Mouse (Mus musculus) cerebellum, adult 11 months (tissue): ENCODE data around the gene Armc7.
A peak's percentile ranks its signal among the peaks of the same experiment; 100 is the strongest.
"Not testable (repeated sequence)": the region's sequence is repeated elsewhere in the genome, so short reads cannot be mapped to it uniquely, and the experiment has no call there.

Source experiments
- DNase-seq: peaks from one replicate; pipeline ENCODE4 v3.0.0; 2022

The Armc7 gene

DNA sequence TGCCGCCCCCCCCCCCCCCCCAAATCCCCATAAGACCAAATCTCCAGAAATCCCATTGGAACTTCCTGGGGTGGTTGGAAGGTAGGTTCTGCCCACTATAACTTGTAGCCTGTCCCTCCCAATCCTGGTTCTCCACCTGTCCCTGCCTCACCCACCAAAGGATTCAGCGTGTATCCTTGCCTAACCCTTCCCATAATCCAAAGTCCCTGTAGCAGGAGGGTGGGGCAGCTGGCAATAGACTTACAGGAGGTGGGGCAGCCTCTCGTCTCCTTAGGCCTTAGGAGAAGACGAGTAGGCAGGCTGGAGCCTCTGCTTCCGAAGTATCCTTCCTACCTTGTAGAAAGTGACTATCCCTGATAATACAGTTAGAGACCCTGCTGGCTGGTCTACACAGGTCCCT is 19.3 kb upstream of the Armc7 start:
- DNase-seq, result no peak

DNA sequence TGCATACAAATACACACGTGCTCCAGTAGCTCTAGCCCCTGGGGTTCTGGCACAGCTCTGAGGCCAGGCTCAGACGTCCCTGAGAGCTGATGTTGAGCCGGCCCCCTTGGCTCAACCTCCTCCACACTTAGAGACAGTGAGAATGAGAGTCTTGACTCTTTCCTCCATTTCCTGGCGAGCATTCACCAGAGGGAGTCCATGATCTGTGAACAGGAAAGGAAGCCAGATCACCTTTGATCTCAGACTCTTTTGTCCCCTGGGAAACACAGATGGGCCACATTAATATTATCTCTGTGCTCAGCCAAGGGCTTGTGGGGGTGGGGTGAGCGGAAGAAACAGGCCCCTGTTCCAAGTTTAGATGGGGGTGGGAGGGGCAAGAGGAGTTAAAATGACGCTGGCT is 18.1 kb upstream of the Armc7 start:
- no peak for DNase-seq

DNA sequence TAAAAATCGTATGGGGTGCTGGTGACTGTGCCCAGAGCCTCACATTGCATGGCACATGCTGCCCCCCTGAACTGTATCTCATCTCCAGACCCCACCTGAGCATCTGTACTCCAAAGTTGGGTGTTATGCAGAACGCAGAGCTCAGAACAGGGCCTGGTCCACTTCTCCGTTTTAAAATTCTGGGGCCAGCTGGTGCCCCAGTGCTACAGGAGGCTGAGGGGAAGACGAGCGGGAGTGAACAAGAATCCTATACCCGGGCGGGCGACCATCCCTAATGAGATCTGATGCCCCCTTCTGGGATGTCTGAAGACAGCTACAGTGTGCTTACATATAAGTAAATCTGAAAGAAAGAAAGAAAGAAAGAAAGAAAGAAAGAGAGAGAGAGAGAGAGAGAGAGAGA is 14.5 kb upstream of the Armc7 start:
- no peak for DNase-seq

DNA sequence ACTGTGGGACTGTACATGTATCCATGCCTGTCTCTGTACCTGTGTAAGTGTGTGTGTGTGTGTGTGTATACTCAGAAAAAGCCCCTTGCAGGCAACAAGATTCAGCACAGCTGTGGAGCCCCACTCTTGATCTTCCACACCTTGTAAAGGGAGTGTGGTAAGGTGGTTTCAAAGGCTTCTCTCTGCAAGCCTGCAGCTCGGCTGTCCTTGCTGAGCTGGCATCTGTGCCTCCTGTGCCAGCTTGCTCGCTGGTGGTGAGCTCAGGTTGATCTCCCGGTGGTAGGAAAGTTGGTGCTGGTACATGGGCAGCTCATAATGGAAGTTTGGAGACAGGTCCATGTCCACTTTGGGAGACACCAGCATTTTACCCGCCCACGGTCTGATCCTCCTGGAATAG is 13.6 kb upstream of the Armc7 start:
- no peak for DNase-seq

DNA sequence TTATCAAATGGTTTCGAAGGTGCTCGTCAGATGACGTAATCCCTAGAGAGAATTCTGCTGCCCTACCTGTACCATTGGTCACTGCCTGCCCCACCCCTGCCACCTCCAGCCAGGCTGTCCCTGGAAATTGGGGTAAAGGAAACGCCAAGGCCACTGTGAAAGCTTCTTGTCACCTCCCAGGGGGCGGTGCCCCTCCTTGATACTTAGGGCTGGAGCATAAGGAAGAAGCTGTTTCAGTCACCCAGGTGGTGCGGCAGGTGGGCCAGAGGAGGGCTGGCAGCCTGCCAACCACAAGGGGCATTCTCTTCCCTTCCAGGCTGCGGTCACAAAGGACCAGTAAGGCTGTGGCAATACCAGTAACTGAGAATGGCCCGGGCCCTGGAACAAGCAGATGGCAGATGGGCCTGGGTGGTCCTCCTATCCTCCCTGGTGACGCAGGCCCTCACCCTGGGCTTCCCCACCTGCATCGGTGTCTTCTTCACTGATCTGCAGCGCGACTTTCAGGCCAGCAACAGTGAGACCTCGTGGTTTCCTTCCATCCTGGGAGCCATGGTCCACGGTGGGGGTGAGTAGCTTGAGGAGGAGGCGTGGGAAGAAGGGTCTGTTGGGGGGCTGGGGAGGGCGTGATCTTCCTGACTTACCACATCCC is 13.1 kb upstream of the Armc7 start, which contains the start of gene Slc16a5:
Gene Slc16a5, plus strand, starts transcription at position 232 of the 649 bp plus-strand sequence.
- DNase-seq, result no peak

DNA sequence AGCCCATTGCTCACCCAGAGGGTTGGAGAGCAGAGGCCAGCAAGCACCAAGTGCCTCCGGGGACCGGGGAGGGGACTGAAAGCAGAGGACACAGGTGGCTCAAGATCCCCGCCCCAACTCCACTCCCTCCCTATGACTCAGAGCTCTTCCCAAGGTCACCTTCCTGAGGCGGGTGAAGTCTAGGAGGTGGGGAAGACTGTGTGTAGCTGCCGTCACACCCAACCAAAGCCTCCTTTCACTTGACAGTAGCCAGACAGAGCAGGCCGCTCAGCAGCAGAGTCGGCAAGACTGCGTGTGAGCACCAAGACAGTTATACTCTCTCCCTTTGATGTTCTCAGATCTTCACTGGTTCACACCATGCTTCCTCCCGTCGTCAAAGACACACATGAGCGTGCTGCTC is 12.1 kb upstream of the Armc7 start:
- no peak for DNase-seq

DNA sequence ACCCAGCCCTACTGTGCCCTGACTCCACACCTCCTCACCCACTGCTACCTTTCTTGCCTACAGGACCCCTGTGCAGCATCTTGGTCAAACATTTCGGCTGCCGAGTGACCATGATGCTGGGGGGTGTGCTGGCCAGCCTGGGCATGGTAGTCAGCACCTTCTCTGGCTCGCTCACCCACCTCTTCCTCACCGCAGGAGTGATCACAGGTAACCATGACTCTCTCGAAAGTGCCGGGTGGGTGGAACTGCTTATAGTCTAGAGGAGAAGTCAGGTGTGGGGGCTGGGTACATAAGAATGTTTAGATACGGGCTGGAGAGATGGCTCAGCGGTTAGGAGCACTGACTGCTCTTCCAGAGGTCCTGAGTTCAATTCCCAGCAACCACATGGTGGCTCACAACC is 10.6 kb upstream of the Armc7 start:
- no peak for DNase-seq

DNA sequence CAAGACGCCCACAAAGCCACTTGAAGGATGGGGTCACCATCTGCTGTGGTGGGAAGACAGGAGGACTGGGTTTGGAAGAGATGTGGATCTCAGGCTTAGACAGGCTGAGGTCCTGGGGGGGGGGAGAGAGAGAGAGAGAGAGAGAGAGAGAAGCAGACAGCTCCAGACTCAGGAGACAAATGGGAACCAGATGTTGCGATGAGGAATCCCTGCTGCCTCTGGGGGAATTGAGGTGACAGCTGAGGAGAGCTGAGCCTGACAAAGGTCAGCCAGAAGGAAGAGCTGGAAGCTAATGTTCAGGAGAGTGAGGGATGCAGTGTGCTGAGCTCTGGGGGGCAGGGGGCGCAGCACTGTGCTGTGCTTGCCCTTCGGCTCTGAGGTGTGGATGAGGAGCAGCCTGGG is 8.2 kb upstream of the Armc7 start:
- no peak for DNase-seq

DNA sequence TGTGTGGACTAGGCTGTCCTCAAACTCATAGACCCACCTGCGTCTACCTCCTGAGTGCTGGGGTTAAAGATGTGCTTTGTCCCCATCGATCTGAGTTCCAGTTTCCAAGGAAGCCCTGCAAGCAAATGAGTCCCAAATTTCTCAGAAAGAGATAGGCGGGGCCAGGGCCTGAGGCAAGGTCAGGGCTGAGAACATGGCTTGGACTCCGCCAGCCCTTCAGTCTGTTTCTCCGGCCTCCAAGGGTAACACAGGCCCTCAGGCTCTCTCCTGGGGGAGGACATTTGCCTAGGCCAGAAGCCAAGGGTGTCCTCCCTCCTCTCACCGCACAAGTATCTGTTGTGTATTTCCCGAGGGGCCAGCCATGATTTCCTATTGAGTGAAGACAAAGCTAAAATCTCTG is 3.3 kb upstream of the Armc7 start:
- no peak for DNase-seq

DNA sequence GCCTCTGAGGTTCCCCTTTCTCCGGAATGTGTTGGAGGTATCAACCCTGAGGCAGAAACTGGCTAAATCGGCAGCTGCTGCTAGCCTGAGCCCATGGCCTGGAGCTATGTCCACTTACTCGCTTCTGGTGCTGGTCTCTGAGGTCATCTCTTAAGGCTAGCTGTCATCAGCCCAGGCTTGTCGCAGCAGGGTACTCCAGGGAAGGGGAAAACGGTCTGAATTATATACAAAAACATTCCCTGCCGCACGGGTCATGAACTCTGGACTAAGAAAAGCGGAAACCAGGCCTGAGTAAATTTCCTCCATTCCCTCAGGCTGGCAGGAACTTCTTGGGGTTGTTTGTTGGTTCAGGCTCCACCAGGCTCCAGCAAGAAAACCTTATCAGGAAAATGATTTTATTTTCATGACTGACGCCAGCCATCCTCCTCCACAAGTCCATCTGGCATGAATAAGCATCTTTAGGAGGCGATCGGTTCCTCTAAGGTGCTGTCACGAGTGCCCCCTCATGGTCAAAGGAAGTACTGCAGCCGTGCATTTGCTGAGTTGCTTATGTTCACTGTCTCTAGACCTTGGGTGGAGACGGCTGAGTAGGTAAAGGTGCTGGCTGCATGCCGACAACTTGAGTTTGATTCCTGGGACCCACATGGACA is 1.7 kb upstream of the Armc7 start:
- peak; percentile 97 for DNase-seq

DNA sequence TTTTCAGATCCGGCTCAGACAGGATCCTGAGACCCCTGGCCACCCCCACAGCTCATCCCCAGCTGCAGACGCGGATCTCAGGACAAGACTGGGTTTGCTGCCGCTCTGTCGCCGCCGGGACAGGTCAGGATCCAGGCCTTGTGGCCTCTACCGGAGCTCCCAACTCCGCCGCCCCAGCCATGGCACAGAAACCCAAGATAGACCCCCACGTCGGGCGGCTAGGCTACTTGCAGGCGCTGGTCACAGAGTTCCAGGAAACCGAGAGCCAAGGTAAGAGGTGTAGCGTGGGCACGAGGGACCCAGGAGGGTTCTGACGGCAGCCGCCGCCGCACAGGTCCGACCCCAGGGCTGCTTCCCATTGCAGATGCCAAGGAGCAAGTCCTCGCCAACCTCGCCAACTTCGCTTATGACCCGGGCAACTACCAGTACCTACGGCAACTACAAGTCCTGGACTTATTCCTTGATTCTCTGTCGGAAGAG is 331 bp downstream of the Armc7 start:
- no peak for DNase-seq

DNA sequence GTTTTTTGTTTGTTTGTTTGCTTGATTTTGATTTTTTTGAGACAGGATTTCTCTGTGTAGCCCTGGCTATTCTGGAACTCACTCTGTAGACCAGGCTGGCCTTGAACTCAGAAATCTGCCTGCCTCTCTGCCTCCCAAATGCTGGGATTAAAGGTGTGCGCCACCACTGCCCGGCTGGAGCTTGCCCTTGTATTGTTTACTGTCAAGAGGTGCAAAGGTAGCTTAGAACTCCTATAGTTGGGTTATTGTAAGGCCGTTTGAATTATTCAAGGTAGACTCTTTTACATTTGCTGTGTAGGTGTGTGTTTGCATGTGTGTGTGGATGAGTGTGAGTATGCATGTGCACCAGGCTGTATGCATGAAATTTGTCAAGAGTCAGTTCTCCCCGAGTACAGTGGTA is 1.2 kb downstream of the Armc7 start:
- DNase-seq, result not testable (repeated sequence)

DNA sequence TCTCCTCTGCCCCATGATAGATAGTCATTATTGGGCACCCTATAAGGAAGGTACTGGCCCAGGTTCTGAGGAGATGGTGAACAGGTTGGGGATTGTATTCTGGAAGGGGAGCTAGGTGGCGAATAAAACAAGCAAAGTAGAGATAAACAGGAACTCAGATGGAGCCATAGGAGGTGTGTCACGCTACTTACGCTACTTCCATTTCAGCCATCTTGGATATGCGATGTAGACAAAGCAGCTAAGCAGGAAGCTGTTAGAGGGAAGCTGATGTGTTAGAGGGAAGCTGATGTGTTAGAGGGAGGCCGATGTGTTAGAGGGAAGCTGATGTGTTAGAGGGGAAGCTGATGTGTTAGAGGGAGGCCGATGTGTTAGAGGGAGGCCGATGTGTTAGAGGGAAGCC is 1.9 kb downstream of the Armc7 start:
- DNase-seq, result not testable (repeated sequence)

DNA sequence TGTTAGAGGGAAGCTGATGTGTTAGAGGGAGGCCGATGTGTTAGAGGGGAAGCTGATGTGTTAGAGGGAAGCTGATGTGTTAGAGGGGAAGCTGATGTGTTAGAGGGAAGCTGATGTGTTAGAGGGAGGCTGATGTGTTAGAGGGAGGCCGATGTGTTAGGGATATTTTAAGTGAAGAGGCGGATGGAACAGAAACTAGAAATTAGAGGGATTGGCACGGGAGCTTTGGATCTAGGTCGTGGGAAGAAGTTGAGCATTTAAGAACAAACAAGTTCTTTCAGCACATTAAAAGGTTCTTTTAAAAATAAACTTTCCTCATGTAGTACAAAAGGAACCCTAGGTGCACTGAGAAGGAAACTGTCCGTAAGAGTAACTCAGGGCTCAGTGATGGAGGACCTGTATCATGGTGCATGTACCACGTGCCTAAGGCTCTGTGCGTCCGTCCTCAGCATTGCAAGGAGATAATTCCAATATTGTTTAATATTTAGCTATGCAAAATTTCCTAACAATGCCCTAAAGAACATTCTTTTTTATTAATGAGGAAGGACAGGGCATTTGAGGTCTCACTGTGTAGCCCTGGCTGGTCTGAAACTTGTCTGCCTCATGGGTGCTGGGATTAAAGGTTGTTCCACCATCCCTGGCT is 3.0 kb downstream of the Armc7 start:
- no peak for DNase-seq

DNA sequence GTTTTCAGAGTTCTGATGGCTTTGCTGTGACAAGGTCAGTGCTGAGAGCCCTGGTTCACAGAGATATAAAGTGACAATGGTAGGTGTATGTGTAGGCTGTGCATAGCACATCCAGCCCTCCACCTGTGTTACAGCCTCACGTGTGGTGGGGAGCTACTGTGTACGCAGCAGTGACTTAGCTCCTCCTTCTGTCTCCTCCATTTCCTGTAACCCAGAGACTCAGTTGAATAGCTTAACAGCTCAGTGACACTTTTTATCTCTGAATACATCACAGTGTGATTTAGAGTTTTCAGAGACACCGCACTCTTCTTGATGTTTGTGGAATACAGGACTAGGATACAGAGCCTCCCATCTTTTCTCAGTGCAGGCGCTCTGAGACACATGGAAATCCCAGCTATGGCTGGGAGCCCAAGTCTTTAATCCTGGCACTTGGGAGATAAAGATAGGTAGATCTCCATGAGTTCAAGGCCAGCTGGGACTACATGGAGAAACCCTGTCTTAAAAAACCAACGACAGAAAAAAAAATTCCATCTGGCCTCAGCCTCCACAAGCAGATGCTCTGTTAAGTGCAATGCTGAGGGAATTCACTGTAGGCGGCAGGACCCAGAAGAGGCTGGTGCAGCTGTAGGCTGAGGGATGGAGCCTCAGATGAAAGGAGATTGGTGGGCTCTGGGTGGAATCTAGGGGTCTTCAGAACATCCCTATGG is 6.2 kb downstream of the Armc7 start:
- no peak for DNase-seq

DNA sequence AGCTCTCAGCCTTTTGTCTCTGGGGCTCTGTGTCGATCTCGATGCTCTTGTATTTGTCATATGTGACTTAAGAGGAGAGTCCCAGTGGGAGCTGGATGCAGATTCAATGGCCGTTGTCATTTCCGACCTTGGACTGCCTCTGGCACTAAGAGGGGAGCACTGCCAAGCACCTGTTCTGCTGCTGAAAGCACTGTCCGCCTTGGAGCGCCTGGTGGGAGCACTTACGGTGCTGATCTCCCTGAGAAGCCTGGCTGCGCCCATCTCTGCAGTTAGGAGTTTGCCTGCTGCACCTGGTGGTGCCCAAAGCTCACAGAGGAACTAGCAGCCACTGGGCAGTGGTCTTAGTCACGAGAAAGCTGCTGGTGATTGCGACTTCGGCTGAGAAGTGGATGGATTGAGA is 7.8 kb downstream of the Armc7 start:
- DNase-seq, result no peak

DNA sequence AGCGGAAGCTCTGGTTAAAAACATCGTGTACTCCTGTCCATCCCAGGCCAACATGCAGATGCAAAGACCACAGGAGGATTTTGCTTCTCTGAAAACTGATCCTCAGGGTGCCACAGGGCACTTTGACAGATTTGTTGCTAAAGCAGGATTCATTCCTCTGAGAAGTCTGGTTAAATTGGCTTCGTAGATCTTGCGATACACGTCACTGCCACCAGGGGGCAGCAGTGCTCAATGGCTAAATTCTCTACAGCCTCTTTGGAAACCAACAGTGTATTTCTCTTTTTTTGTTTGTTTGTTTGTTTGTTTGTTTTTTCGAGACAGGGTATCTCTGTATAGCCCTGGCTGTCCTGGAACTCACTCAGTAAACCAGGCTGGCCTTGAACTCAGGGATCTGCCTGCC is 8.3 kb downstream of the Armc7 start:
- DNase-seq, result peak; percentile 78

DNA sequence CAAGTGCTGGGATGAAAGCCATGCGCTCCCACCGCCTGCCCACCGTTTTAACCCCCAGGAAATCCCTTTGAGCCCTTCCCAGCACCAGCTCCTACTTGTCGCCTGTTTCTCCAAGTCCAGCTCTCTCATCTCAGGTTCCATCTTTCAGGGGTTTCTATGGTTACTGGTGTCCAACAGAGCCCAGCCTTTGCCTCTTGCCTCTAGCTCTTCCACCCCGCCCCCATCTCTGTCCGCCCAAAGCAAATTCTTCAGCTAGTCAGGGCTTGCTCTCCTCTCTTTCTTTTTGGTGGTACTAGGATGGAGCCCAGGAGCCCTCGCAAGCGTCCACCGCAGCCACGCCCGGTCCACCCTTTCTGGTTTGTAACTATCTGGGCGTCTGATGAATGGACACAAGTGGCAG is 9.7 kb downstream of the Armc7 start:
- no peak for DNase-seq

DNA sequence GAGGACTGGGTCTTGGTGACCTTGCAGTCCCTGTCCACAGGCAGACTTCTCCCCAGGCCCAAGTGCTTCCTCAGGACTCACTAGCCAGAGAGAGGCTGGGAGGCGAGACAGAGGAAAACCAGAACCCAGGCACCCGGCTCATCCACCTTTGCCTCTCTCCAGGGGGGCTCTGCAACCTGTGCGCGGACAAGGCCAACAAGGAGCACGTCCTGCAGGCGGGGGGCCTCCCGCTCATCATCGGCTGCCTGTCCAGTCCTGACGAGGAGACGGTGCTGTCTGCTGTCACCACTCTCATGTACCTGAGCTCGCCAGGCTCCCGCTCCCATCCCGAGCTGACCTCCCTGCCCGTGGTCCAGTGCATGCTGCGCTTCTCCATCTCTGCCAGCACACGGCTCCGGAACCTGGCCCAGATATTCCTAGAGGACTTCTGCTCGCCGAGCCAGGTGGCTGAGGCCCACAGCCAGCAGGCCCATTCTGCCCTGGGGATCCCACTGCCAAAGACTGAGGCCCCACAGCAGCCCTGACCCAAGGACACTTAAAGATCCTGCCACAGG is 13.2 kb downstream of the Armc7 start:
- DNase-seq, result peak; percentile 66

DNA sequence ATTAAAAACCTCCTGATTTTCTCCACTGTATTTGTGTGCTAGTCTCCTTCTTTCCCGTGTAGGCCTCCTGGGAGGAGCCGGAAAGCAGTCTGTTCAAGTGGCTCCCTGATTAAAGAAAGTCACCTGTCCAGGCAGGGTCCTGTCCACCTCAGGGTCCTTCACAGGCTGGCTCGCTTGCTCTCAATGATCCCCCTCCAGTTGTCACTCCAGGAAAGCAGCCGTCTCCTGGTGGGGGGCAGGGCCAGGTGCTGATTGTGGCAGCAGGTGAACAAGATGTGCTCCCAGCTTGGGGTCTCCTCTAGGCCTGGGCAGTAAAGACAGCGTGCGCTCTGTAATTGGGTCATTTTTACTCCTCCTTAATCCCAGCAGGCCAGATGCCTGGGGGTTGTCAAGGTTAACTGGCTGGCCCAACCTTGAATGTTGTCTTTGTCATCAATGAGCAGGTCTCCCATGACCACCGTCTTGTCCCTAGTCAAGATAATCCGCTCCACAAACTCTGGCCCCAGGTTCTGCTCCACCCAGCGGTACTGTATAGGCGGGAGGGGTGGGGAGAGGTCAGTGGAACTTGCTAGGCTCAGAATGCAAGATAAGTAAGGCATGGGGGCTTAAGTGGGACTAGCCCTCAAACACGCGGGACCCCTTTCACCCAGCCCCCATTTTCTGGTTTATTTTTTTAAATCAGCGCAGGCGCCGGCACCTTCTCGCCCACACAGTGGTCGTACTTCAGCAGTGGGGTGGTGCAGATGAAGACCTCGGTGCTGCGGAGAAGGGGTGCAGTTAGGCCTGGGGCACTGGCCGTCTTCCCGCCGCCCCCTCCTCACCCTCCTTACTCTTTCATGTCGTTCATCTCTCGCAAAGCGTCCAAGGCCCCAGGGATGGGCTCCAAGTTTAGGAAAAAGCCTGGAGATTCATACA is 15.2 kb downstream of the Armc7 start:
- no peak for DNase-seq

DNA sequence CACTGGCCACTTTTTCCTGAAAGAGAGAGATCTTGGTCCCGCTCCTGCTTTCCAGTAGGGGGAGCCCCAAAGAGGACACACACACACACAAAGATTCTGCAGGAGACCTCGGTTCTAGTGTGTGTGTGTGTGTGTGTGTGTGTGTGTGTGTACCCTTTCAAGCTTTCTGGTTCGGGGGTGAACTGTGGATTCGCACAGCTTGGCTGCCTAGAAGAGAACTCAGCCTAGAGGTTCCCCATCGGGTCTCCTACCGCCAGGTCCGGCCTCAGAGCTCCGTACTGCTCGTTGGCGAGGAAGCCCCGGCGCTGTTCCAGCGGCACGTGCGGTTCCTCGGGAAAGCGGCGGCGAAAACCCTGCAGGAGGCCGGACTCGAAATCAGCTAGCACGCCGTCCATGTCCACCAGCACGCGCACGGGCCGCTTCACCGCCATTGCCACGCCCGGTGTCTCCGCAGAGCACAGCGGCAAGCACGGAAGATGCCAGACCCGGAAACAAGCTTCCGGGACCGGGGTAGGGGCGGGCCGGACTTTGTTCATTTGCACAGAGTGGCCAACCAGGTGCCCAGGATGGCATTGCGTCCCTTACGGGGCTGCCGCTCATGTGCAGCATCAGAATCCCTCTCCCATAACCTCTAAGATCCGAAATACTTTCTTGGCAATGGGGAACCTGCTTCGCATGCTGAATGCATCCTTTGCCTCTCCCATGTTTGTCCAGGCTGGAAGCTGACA is 16.1 kb downstream of the Armc7 start, which contains the start of gene Nt5c:
Gene Nt5c, minus strand, starts transcription at position 507 of the 728 bp plus-strand sequence.
- peak; percentile 81 for DNase-seq
